Mouse (Mus musculus): Measurements from ENCODE around the gene Rab1b.

Gene Rab1b

GRCm38 (mm10) chr19:5053909-5054308, 53.0 kb downstream of the Rab1b start:
- ChIA-PET CTCF (interaction anchor here (0.5 to 11.3 kb wide), 77 partner anchors 8 to 1031 kb away, joined by 3 to 201 read pairs (median 5); partner anchors contain the start of genes Cd248 (in 4 of the 4), Slc29a2 (in 3 of the 4), Yif1a (in 3 of the 4) and AC124502.3 (in 2 of the 4)), POLR2A (interaction anchor here (0.6 to 13.6 kb wide), 45 partner anchors 8 to 544 kb away, joined by 3 to 197 read pairs (median 4); partner anchors contain the start of genes Cd248 (in 3 of the 4), Slc29a2 (in 3 of the 4), Yif1a (in 3 of the 4) and AC124502.3 (in 2 of the 4))

GRCm38 (mm10) chr19:5052853-5053252, 54.0 kb downstream of the Rab1b start:
- ChIA-PET CTCF (interaction anchor here (0.5 to 11.3 kb wide), 31 partner anchors 9 to 435 kb away, joined by 3 to 201 read pairs (median 9); partner anchors contain the start of genes Cd248 (in 3 of the 4), AC124502.3 (in 2 of the 4), B4gat1 (in 2 of the 4) and Brms1 (in 1 of the 4)), POLR2A (interaction anchor here (0.6 to 13.6 kb wide), 25 partner anchors 7 to 156 kb away, joined by 3 to 197 read pairs (median 6); partner anchors contain the start of genes Cd248 (in 3 of the 4), Slc29a2 (in 3 of the 4), AC124502.3 (in 2 of the 4) and B4gat1 (in 2 of the 4))

- CTCF ChIA-PET: interaction anchor here (0.5 to 11.3 kb wide), 27 partner anchors 9 to 1429 kb away, joined by 3 to 201 read pairs (median 8); partner anchors contain the start of genes AC124502.3 (in 2 of the 4), B4gat1 (in 2 of the 4), Cd248 (in 2 of the 4) and Brms1 (in 1 of the 4)
- POLR2A ChIA-PET: interaction anchor here (0.6 to 13.6 kb wide), 30 partner anchors 8 to 243 kb away, joined by 3 to 197 read pairs (median 4); partner anchors contain the start of genes Cd248 (in 4 of the 4), AC124502.3 (in 2 of the 4), B4gat1 (in 2 of the 4) and Slc29a2 (in 2 of the 4)
These were observed 54.6 kb downstream of the Rab1b start for GRCm38 (mm10) chr19:5052166-5052822.

GRCm38 (mm10) chr19:5051515-5051914, 55.4 kb downstream of the Rab1b start:
- ChIA-PET CTCF (interaction anchor here (0.5 to 11.3 kb wide), 34 partner anchors 9 to 1428 kb away, joined by 3 to 201 read pairs (median 4); partner anchors contain the start of genes AC124502.3 (in 3 of the 4), B4gat1 (in 3 of the 4), Cd248 (in 3 of the 4) and Klc2 (in 2 of the 4)), POLR2A (interaction anchor here in 3 of 4 experiments (0.6 to 13.6 kb wide), 36 partner anchors 8 to 258 kb away, joined by 3 to 197 read pairs (median 4); partner anchors contain the start of genes AC124502.3 (in 3 of the 3), B4gat1 (in 3 of the 3), Cd248 (in 3 of the 3) and Brms1 (in 2 of the 3))

- ChIA-PET CTCF (interaction anchor here (0.5 to 11.3 kb wide), 34 partner anchors 8 to 913 kb away, joined by 3 to 201 read pairs (median 6); partner anchors contain the start of genes AC124502.3 (in 4 of the 4), B4gat1 (in 3 of the 4), Cd248 (in 3 of the 4) and Klc2 (in 2 of the 4)), POLR2A (interaction anchor here in 3 of 4 experiments (0.7 to 13.6 kb wide), 37 partner anchors 8 to 257 kb away, joined by 3 to 197 read pairs (median 5); partner anchors contain the start of genes AC124502.3 (in 3 of the 3), B4gat1 (in 3 of the 3), Brms1 (in 2 of the 3) and Cd248 (in 2 of the 3))
These were observed 55.8 kb downstream of the Rab1b start for GRCm38 (mm10) chr19:5051031-5051430.

- ChIA-PET CTCF (interaction anchor here (0.5 to 11.3 kb wide), 64 partner anchors 9 to 1008 kb away, joined by 3 to 201 read pairs (median 4); partner anchors contain the start of genes AC124502.3 (in 4 of the 4), B4gat1 (in 3 of the 4), Brms1 (in 2 of the 4) and Cd248 (in 2 of the 4)), POLR2A (interaction anchor here in 3 of 4 experiments (0.6 to 13.6 kb wide), 41 partner anchors 9 to 767 kb away, joined by 3 to 197 read pairs (median 5); partner anchors contain the start of genes AC124502.3 (in 3 of the 3), B4gat1 (in 3 of the 3), Yif1a (in 3 of the 3) and Brms1 (in 2 of the 3))
These were observed 56.6 kb downstream of the Rab1b start, which contains the start of gene Rin1 for GRCm38 (mm10) chr19:5050047-5050905. Rin1 (plus strand) TSS chr19:5050481.

GRCm38 (mm10) chr19:5049325-5049724, 57.5 kb downstream of the Rab1b start:
- CTCF ChIA-PET: interaction anchor here in 3 of 4 experiments (0.6 to 11.3 kb wide), 18 partner anchors 8 to 102 kb away, joined by 3 to 201 read pairs (median 7); partner anchors contain the start of genes Brms1 (in 2 of the 3), AC124502.3 (in 1 of the 3), B4gat1 (in 1 of the 3) and Cd248 (in 1 of the 3)

More at GRCm38 (mm10) chr19:5049325-5049724, 57.5 kb downstream of the Rab1b start:
- POLR2A ChIA-PET: interaction anchor here in 3 of 4 experiments (0.6 to 9.3 kb wide), 14 partner anchors 8 to 59 kb away, joined by 3 to 96 read pairs (median 5); partner anchors contain the start of genes AC124502.3 (in 3 of the 3), B4gat1 (in 3 of the 3), Brms1 (in 1 of the 3) and Slc29a2 (in 1 of the 3)

Measured in embryonic stem cell, embryonic (primary cell).